Mouse (Mus musculus) forebrain, embryonic 11.5 days (tissue): ENCODE results near the gene Ciita. TPM values are rescaled to one million over a fixed set of nuclear protein-coding genes. Genes with fewer than 3 reads are reported as not detected.

Experiments used
- polyA plus RNA-seq: library from polyadenylated mRNA; unstranded; fragments of >200 nt; fragmentation: Nextera tagmentation; extraction: Ambion mirVana; gene quantifications from 2 replicates; pipeline ENCODE4 v1.2.1, GENCODE M21; 2014

The Ciita gene
- polyA plus RNA-seq, 1 experiment from 2014 or later, result 0.63 TPM

Other genes with a start within 250 kb of the Ciita start
- gene Emp2, start 166.1 kb upstream of the Ciita start, polyA plus RNA-seq, result 3.1 and 3.3 TPM in 2 replicates
- 0.15 TPM in 1 of 2 replicates, not detected in the other for gene Tekt5, start 84.6 kb upstream of the Ciita start, polyA plus RNA-seq
- 69.1 and 71.3 TPM in 2 replicates for gene Nubp1, start 68.1 kb upstream of the Ciita start, polyA plus RNA-seq
- gene Tvp23a, start 32.7 kb upstream of the Ciita start, polyA plus RNA-seq, result 22.8 and 23.8 TPM in 2 replicates
- gene Dexi, start 63.0 kb downstream of the Ciita start, polyA plus RNA-seq, result 23.5 and 25.9 TPM in 2 replicates
- 44.6 and 46.3 TPM in 2 replicates for gene Clec16a, start 65.3 kb downstream of the Ciita start, polyA plus RNA-seq